Mouse (Mus musculus) cortical plate, adult 2 months (tissue): Measurements from ENCODE around the gene Susd1. TPM values are rescaled to one million over a fixed set of nuclear protein-coding genes. Genes with fewer than 3 reads are reported as not detected.

Source experiments
- H3K27ac ChIP-seq: fragments of 200-500 bp; 2 replicates; pipeline ENCODE4 v1.5.1; 2012; ENCODE audit warnings: low read length, control low read depth, inconsistent platforms; ENCODE audit not compliant: insufficient read depth
- H3K4me1 ChIP-seq: fragments of 200-500 bp; 2 replicates; pipeline ENCODE4 v1.6.1; 2011; ENCODE audit warnings: low read length; ENCODE audit not compliant: control insufficient read depth, insufficient read depth
- H3K4me3 ChIP-seq: fragments of 200-500 bp; 2 replicates; pipeline ENCODE4 v1.5.1; 2011; ENCODE audit warnings: mild to moderate bottlenecking, low read length, control low read depth; ENCODE audit not compliant: insufficient read depth
- CTCF ChIP-seq: fragments of 200-500 bp; IDR thresholded peaks from 2 replicates; pipeline ENCODE4 v1.5.1; 2011; ENCODE audit warnings: mild to moderate bottlenecking, control low read depth, low read length; ENCODE audit not compliant: insufficient read depth; ENCODE audit errors: extremely low read depth
- POLR2A ChIP-seq: fragments of 200-500 bp; IDR thresholded peaks from 2 replicates; pipeline ENCODE4 v1.6.1; 2011; ENCODE audit warnings: mild to moderate bottlenecking, low read length, control low read depth; ENCODE audit not compliant: insufficient read depth; ENCODE audit errors: extremely low read depth
- polyA plus RNA-seq: library from polyadenylated mRNA; depleted of rRNA; stranded (reverse); fragments of >200 nt; gene quantifications from 2 replicates; pipeline ENCODE4 v1.2.3, GENCODE M21; 2012

Susd1 gene
- polyA plus RNA-seq, 1 experiment, result 12.8 TPM

GRCm38 (mm10) chr4:59358960-59359359 is 79.5 kb downstream of the Susd1 start:
- H3K27ac ChIP-seq, result no peak overlapping the region
- TF ChIP-seq POLR2A (no peak), CTCF (no peak)
- H3K4me3 ChIP-seq, result no peak overlapping the region
- no peaks in the 10 kb centered on the region for H3K4me1 ChIP-seq

- Histone ChIP-seq H3K4me1 (no peaks in the 10 kb centered on the region), H3K4me3 (no peak overlapping the region), H3K27ac (no peak overlapping the region)
- TF ChIP-seq POLR2A (no peak), CTCF (no peak)
These were observed 83.0 kb downstream of the Susd1 start for GRCm38 (mm10) chr4:59355421-59355820.

GRCm38 (mm10) chr4:59354666-59355065 is 83.8 kb downstream of the Susd1 start:
- Histone ChIP-seq H3K27ac (no peak overlapping the region), H3K4me1 (no peaks in the 10 kb centered on the region), H3K4me3 (no peak overlapping the region)
- TF ChIP-seq POLR2A, result no peak

GRCm38 (mm10) chr4:59351938-59352337 is 86.5 kb downstream of the Susd1 start:
- Histone ChIP-seq H3K4me1 (no peaks in the 10 kb centered on the region), H3K27ac (no peak overlapping the region), H3K4me3 (no peak overlapping the region)
- no peak for TF ChIP-seq CTCF
- TF ChIP-seq POLR2A, result no peak

- no peak overlapping the region for H3K4me3 ChIP-seq
- no peak for TF ChIP-seq CTCF
- no peak for TF ChIP-seq POLR2A
These were observed 88.1 kb downstream of the Susd1 start for GRCm38 (mm10) chr4:59350354-59350753.

GRCm38 (mm10) chr4:59349425-59350185 is 88.8 kb downstream of the Susd1 start:
- TF ChIP-seq POLR2A (no peak), CTCF (no peak)

More at GRCm38 (mm10) chr4:59350354-59350753, 88.1 kb downstream of the Susd1 start:
- no peak overlapping the region for H3K27ac ChIP-seq
- no peaks in the 10 kb centered on the region for H3K4me1 ChIP-seq

GRCm38 (mm10) chr4:59340714-59341113 is 97.7 kb downstream of the Susd1 start:
- TF ChIP-seq CTCF, result peak; percentile 91
- no peak for TF ChIP-seq POLR2A
- H3K4me1 ChIP-seq, result no peaks in the 10 kb centered on the region; the same call in 1 of the 2 replicates
- H3K4me3 ChIP-seq, result no peak overlapping the region
- H3K27ac ChIP-seq, result no peak overlapping the region

More at GRCm38 (mm10) chr4:59349425-59350185, 88.8 kb downstream of the Susd1 start:
- no peak overlapping the region for H3K27ac ChIP-seq
- no peaks in the 10 kb centered on the region for H3K4me1 ChIP-seq
- no peak overlapping the region for H3K4me3 ChIP-seq

GRCm38 (mm10) chr4:59340046-59340445 is 98.4 kb downstream of the Susd1 start:
- TF ChIP-seq CTCF (no peak), POLR2A (no peak)
- Histone ChIP-seq H3K27ac (no peak overlapping the region), H3K4me1 (no peaks in the 10 kb centered on the region; the same call in 1 of the 2 replicates), H3K4me3 (no peak overlapping the region)

- Histone ChIP-seq H3K4me1 (no peaks in the 10 kb centered on the region; the same call in 1 of the 2 replicates), H3K27ac (no peak overlapping the region), H3K4me3 (no peak overlapping the region)
- no peak for TF ChIP-seq CTCF
- TF ChIP-seq POLR2A, result no peak
These were observed 99.4 kb downstream of the Susd1 start for GRCm38 (mm10) chr4:59338896-59339535.

- H3K4me1 ChIP-seq, result no peaks in the 10 kb centered on the region; the same call in 1 of the 2 replicates
- no peak overlapping the region for H3K27ac ChIP-seq
- no peak overlapping the region for H3K4me3 ChIP-seq
- TF ChIP-seq CTCF, result no peak
- no peak for TF ChIP-seq POLR2A
These were observed 100.9 kb downstream of the Susd1 start for GRCm38 (mm10) chr4:59337533-59337885.
